Mouse (Mus musculus) C2C12 (cell line): ENCODE results near the gene Aunip.

ENCODE experiments used
- CTCF ChIP-seq: IDR thresholded peaks from one replicate; pipeline ENCODE4 v1.5.1; 2011; ENCODE audit not compliant: control insufficient read depth, insufficient read depth, insufficient read length
- FOSL1 ChIP-seq: IDR thresholded peaks from one replicate; pipeline ENCODE4 v1.8.0; 2011; ENCODE audit warnings: mild to moderate bottlenecking, low read length; ENCODE audit not compliant: poor library complexity, insufficient read depth, severe bottlenecking
- MAX ChIP-seq: IDR thresholded peaks from one replicate; pipeline ENCODE4 v1.6.1; 2011; ENCODE audit warnings: mild to moderate bottlenecking, control low read depth
- USF1 ChIP-seq: IDR thresholded peaks from one replicate; pipeline ENCODE4 v1.6.1; 2011; ENCODE audit warnings: low read depth, mild to moderate bottlenecking, control low read depth, moderate library complexity

DNA sequence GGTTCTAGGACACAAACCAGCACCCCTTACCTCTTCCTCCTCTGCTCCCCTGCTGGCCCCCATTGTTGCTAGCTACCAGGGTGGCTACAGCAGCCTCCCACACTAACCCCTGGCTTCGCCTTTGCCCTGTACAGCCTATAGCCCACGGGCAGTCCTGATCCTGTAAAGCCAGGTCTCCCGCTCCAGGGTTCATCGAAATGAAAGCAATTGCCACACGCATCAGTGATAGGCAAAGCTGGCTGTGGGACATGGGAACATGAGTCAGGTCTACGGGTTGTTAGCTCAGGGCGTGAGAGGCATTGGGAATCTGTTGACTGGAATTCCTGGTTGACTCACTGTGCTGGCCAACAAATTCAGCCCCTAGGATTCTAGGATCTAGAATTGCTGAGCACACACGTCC, 28.4 kb upstream of the Aunip start:
- TF ChIP-seq CTCF (no peak), USF1 (no peak), MAX (no peak), FOSL1 (no peak)
